Mouse (Mus musculus) hindbrain, embryonic 14.5 days (tissue): ENCODE measurements around the gene D630003M21Rik. TPM values are rescaled to one million over a fixed set of nuclear protein-coding genes. Genes with fewer than 3 reads are reported as not detected.

Experiments
- ATAC-seq: fragments of 200-750 bp; cut with Nextera tagmentation; 2 replicates; pipeline ENCODE4 v1.8.0; 2017; ENCODE audit warnings: moderate number of reproducible peaks, mild to moderate bottlenecking, moderate TSS enrichment, moderate library complexity; ENCODE audit not compliant: low FRiP score
- DNase-seq: peaks from one replicate; pipeline ENCODE4 v3.0.0-alpha.2; 2015; ENCODE audit warnings: low spot score
- H3K27ac ChIP-seq: fragments of 300-500 bp; sonication (generic); 2 replicates; pipeline ENCODE4 v1.5.1; 2014; ENCODE audit warnings: mild to moderate bottlenecking, moderate library complexity
- H3K27me3 ChIP-seq: fragments of 300-500 bp; sonication (generic); 2 replicates; pipeline ENCODE4 v1.6.1; 2014; ENCODE audit warnings: mild to moderate bottlenecking, low read length, mixed read lengths; ENCODE audit not compliant: control insufficient read depth, insufficient read depth
- H3K36me3 ChIP-seq: fragments of 300-500 bp; sonication (generic); replicated peaks from 2 replicates; pipeline ENCODE4 v1.6.1; 2014; ENCODE audit not compliant: control insufficient read depth, insufficient read depth
- H3K4me1 ChIP-seq: fragments of 300-500 bp; sonication (generic); replicated peaks from 2 replicates; pipeline ENCODE4 v1.6.1; 2014; ENCODE audit warnings: antibody characterized with exemption, low read length, mixed read lengths; ENCODE audit not compliant: control insufficient read depth, insufficient read depth
- H3K4me2 ChIP-seq: fragments of 300-500 bp; sonication (generic); replicated peaks from 2 replicates; pipeline ENCODE4 v1.6.1; 2014; ENCODE audit warnings: mild to moderate bottlenecking, moderate library complexity
- H3K4me3 ChIP-seq: fragments of 300-500 bp; sonication (generic); replicated peaks from 2 replicates; pipeline ENCODE4 v1.5.1; 2014; ENCODE audit warnings: mild to moderate bottlenecking, low read length
- H3K9ac ChIP-seq: fragments of 300-500 bp; sonication (generic); 2 replicates; pipeline ENCODE4 v1.6.1; 2014
- H3K9me3 ChIP-seq: fragments of 300-500 bp; sonication (generic); 2 replicates; pipeline ENCODE4 v1.6.1; 2016; ENCODE audit warnings: low read length; ENCODE audit not compliant: control insufficient read depth
- WGBS: fragments of 180-500 bp; shearing (Covaris S2); extraction: QIAGEN DNeasy Blood & Tissue Kit; methylation state at CpG from one replicate; pipeline ENCODE4 v1.1.7; 2014; 5-methylcytosine and 5-hydroxymethylcytosine counted together
- polyA plus RNA-seq: library from polyadenylated mRNA; unstranded; fragments of >200 nt; fragmentation: Nextera tagmentation; extraction: Ambion mirVana; gene quantifications from 2 replicates; pipeline ENCODE4 v1.2.1, GENCODE M21; 2014

D630003M21Rik gene
- 1.6 and 1.7 TPM in 2 replicates for polyA plus RNA-seq

DNA sequence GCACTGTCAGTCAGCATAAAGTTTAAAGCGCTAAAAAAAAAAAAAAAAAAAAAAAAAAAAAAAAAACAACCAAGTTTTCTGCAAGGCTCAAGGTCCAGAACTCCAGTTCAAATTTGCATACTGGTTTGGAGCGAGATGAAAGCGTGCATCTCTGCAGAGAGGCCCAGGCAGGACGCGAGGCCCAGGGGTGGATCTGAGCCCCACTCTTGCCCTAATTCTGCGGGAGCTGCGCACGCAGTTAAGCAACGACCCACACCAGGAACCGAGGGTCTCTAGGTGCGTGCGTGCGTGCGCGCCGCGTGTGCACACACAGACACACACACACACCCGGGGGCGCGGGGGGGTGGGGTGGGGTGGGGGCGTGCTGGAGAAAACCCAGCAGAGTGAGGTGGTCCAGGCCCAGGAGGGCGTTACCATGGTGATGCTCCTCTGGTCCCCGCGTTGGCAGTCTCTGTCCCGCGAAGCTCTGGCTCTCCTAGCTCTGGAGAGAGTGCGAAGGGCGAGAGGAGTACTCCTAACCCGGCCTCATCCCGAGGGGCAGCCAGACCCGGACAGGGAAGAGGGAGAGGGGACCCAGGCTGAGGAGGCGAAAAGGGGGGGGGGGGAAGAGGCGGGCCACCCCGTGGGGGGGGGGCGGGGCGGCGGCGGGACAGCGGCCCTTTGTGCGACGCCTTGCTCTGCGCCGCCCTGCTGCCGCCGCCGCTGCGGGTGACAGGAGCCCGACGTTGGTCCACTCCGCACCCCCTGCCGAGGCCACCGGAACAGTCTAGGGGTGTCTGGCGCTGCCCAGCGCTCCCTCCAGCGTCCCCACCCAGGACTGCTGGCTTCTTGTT is at the start of gene D630003M21Rik:
Gene D630003M21Rik (minus strand): TSS at position 553 of the 833 bp plus-strand sequence.
- ATAC-seq (peak; percentile 88), DNase-seq (peak; percentile 48)
- peak within 1 kb of the TSS; percentile 45; the same call in 1 of the 2 replicates for H3K27ac ChIP-seq
- no peaks in the 10 kb centered on the region for H3K27me3 ChIP-seq
- peak within 1 kb of the TSS; percentile 39 for H3K4me3 ChIP-seq
- no peaks in the 10 kb centered on the region for H3K9me3 ChIP-seq
- peak within 1 kb of the TSS; percentile 67 for H3K9ac ChIP-seq
- H3K4me1 ChIP-seq: peaks cover 10% of the 10 kb centered on the region
- H3K4me2 ChIP-seq: peak within 1 kb of the TSS; percentile 78
- WGBS: under 1% methylated on average over 48 of the region's 55 CpGs
- H3K36me3 ChIP-seq: no peaks in the 10 kb centered on the region

- H3K9ac ChIP-seq: no peak overlapping the region
- no peak overlapping the region for H3K4me3 ChIP-seq
- no peak overlapping the region for H3K27ac ChIP-seq
- WGBS: 74% methylated on average over 4 of the region's 4 CpGs
- DNase-seq (no peak), ATAC-seq (no peak)
- no peaks in the 10 kb centered on the region for H3K9me3 ChIP-seq
- H3K36me3 ChIP-seq: no peaks in the 10 kb centered on the region
- H3K4me1 ChIP-seq: no peaks in the 10 kb centered on the region; the same call in 1 of the 2 replicates
- no peak overlapping the region for H3K4me2 ChIP-seq
- H3K27me3 ChIP-seq: no peaks in the 10 kb centered on the region
Observed at GRCm38 (mm10) chr2:158276878-158277277, 47.9 kb upstream of the D630003M21Rik start.

GRCm38 (mm10) chr2:158276451-158276850 is 47.4 kb upstream of the D630003M21Rik start:
- Histone ChIP-seq H3K27ac (no peak overlapping the region), H3K4me3 (no peak overlapping the region), H3K9ac (no peak overlapping the region), H3K4me2 (no peak overlapping the region), H3K27me3 (no peaks in the 10 kb centered on the region), H3K36me3 (no peaks in the 10 kb centered on the region), H3K4me1 (no peaks in the 10 kb centered on the region; the same call in 1 of the 2 replicates), H3K9me3 (no peaks in the 10 kb centered on the region)
- ATAC-seq: no peak
- no peak for DNase-seq
- WGBS: 68% methylated on average over 6 of the region's 6 CpGs

DNA sequence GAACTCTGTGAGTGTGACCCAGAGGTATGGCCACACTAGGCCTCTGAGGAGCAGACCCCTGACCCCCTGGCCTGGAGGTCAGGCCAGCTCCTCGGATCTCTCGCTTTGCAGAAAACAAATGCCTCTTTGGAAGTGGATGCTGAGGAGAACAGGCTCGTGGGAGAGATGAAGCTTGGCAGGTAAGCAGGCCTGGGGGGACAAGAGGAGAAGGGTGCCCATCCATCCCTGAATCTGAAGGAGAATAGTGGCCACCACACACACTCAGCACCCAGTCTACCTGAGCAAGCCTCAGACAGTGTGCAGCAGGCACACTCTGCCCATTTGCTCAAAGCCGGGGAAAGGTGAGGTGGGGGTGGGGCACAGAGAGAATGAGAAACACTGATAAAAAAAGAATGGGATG is 46.8 kb upstream of the D630003M21Rik start:
- Histone ChIP-seq H3K4me3 (no peak overlapping the region), H3K27me3 (no peaks in the 10 kb centered on the region), H3K9ac (no peak overlapping the region), H3K36me3 (no peaks in the 10 kb centered on the region), H3K27ac (no peak overlapping the region), H3K4me1 (no peaks in the 10 kb centered on the region; the same call in 1 of the 2 replicates), H3K4me2 (no peak overlapping the region), H3K9me3 (no peaks in the 10 kb centered on the region)
- no peak for DNase-seq
- WGBS: 80% methylated on average over 4 of the region's 4 CpGs
- no peak for ATAC-seq

DNA sequence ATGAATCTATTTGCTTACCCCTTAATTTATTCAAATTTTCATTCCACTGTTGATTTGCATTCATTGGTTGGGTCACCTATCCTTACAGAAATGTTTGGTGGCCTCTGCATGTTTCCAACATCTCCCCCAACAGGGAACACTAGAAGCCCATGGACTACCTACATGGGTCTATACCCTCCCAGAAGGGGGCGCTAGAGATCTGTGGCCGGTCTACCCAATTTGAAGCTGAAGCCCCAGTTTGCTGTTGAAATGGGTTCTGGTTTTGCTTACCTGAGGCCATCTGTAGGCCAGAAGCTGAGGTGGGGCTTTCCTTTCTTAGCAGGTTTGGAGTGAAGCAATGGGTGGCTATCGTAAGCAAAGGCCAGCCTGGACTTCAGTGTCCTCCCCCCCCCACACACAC is 46.3 kb upstream of the D630003M21Rik start:
- DNase-seq: no peak
- H3K4me2 ChIP-seq: no peak overlapping the region
- WGBS: 91% methylated on average over 3 of the region's 3 CpGs
- H3K4me3 ChIP-seq: no peak overlapping the region
- no peaks in the 10 kb centered on the region for H3K9me3 ChIP-seq
- H3K9ac ChIP-seq: no peak overlapping the region
- no peak overlapping the region for H3K27ac ChIP-seq
- ATAC-seq: no peak
- no peaks in the 10 kb centered on the region; the same call in 1 of the 2 replicates for H3K4me1 ChIP-seq
- no peaks in the 10 kb centered on the region for H3K27me3 ChIP-seq
- H3K36me3 ChIP-seq: no peaks in the 10 kb centered on the region

DNA sequence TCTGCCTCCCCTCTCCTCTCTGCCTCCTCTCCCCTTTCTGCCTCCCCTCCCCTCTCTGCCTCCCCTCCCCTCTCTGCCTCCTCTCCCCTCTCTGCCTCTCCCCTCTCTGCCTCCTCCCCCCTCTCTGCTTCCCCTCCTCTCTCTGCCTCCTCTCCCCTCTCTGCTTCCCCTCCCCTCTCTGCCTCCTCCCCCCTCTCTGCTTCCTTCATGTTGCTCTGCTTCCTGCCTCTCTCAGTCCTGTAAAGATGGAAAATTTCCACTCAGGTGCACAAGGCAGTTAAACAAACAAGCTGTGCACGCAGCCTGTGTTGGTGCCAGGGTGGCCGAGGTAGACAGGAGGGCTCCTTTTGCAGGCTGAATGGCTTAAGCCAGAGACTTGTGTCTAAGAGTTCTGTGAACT is 44.6 kb upstream of the D630003M21Rik start:
- no peaks in the 10 kb centered on the region for H3K9me3 ChIP-seq
- H3K4me2 ChIP-seq: no peak overlapping the region
- WGBS: 28% methylated on average over 2 of the region's 2 CpGs
- H3K4me1 ChIP-seq: no peaks in the 10 kb centered on the region; the same call in 1 of the 2 replicates
- H3K27ac ChIP-seq: peak overlapping the region; percentile 3; the same call in 1 of the 2 replicates
- no peaks in the 10 kb centered on the region for H3K36me3 ChIP-seq
- no peak overlapping the region for H3K9ac ChIP-seq
- no peak for ATAC-seq
- H3K4me3 ChIP-seq: no peak overlapping the region
- DNase-seq: no peak
- H3K27me3 ChIP-seq: no peaks in the 10 kb centered on the region

DNA sequence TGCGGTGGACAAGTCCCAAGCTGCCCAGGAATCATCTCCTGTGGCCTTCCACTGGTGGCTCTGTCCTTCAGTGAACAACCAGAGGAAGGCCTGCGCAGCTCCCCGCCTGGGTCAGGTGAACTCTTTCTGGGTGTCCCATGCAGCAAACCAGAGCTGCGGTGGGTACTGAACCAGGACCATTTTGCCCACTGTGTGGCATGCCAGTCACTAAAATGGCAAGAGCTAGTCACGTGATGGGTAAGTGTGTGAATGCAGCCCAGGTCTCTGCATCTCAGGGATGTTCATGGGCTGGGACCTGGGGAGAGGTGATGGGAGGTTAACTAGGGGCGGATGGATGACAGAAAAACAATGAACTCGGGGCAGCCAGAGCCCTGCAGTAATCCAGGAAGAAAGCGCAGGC is 41.0 kb upstream of the D630003M21Rik start:
- WGBS: 81% methylated on average over 8 of the region's 8 CpGs

GRCm38 (mm10) chr2:158264877-158265276 is 35.9 kb upstream of the D630003M21Rik start:
- no peak for DNase-seq
- no peak overlapping the region for H3K4me3 ChIP-seq
- no peak overlapping the region for H3K4me2 ChIP-seq
- no peak overlapping the region for H3K27ac ChIP-seq
- H3K36me3 ChIP-seq: no peaks in the 10 kb centered on the region
- H3K9me3 ChIP-seq: no peaks in the 10 kb centered on the region
- no peaks in the 10 kb centered on the region for H3K4me1 ChIP-seq
- WGBS: 90% methylated on average over 3 of the region's 3 CpGs
- no peak overlapping the region for H3K9ac ChIP-seq
- ATAC-seq: no peak
- no peaks in the 10 kb centered on the region for H3K27me3 ChIP-seq

More for the DNA sequence above, 41.0 kb upstream of the D630003M21Rik start:
- no peak for DNase-seq
- no peaks in the 10 kb centered on the region for H3K27me3 ChIP-seq
- no peak overlapping the region for H3K4me3 ChIP-seq
- no peaks in the 10 kb centered on the region for H3K36me3 ChIP-seq
- H3K9ac ChIP-seq: no peak overlapping the region
- ATAC-seq: no peak
- no peaks in the 10 kb centered on the region; the same call in 1 of the 2 replicates for H3K4me1 ChIP-seq
- H3K27ac ChIP-seq: no peak overlapping the region
- H3K9me3 ChIP-seq: no peaks in the 10 kb centered on the region
- no peak overlapping the region for H3K4me2 ChIP-seq

DNA sequence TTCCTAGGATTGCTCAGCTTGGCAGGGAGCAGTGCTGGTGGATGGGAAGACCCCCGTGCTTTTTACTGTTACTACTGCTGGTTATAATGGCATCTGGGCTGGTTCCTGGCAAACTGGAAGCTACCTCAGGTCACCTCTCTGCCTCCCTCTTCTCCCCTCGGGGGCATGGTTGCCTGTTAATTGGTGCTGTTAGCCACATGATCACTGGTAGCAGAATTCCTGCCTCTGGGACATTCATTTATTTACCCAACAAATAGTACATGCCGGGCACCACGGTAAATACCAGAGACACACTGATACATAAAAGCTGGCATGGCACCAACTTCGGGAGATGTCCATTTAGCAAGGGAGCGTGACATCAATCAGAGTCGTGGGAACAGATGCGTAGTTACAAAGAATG is 30.5 kb upstream of the D630003M21Rik start:
- 66% methylated on average over 8 of the region's 8 CpGs for WGBS
- Histone ChIP-seq H3K9ac (no peak overlapping the region), H3K27ac (no peak overlapping the region), H3K4me2 (no peak overlapping the region), H3K4me1 (no peaks in the 10 kb centered on the region), H3K36me3 (no peaks in the 10 kb centered on the region), H3K4me3 (no peak overlapping the region), H3K9me3 (no peaks in the 10 kb centered on the region), H3K27me3 (no peaks in the 10 kb centered on the region)
- ATAC-seq (no peak), DNase-seq (no peak)
